Mouse (Mus musculus): ENCODE results near the gene Tbc1d9. TPM values are rescaled to one million over a fixed set of nuclear protein-coding genes. Genes with fewer than 3 reads are reported as not detected.

The Tbc1d9 gene
- total and polyA plus RNA-seq, 2 experiments from 2014 or later = 18.6 to 135 TPM

DNA sequence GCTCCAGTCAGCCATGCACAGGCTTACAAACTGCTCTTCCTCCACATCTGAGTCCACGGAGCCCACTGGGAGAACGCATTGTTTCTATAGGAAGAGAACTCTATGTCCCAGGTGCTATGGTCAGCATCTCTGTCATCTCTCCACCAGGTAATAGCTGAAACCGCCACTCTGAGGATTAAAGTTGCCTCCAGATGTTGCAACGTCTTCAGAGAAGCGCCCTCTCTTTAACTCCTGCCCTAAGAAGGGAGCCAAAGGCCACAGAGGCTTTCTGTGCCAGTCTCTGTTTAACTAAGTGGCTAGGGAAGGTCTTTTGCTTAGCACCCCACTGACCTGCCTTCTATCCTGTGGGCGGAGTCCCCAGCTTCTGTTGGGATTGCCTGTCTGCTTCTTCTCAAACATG, 85.7 kb downstream of the Tbc1d9 start:
- TF ChIP-seq CTCF (IDR thresholded peaks at IDR 0.05) = no peak
- Histone ChIP-seq H3K9ac (replicated peaks; ENCODE audit: low read length, poor library complexity, severe bottlenecking) (no peak overlapping the region), H3K36me3 (ENCODE audit: insufficient read depth, low read length) (peaks cover 33% of the 10 kb centered on the region), H3K27ac (ENCODE audit: low read depth, low read length) (no peak overlapping the region), H3K27me3 (ENCODE audit: insufficient read depth, low read length) (no peaks in the 10 kb centered on the region), H3K9me3 (ENCODE audit: low read length) (no peaks in the 10 kb centered on the region), H3K4me2 (ENCODE audit: low read depth, low read length, poor library complexity, severe bottlenecking) (no peak overlapping the region), H3K4me1 (ENCODE audit: insufficient read depth, low read length) (no peaks in the 10 kb centered on the region), H3K4me3 (ENCODE audit: low read depth, low read length) (no peak overlapping the region)
- DNase-seq (ENCODE audit: low spot score) = no peak
- WGBS = 83% methylated on average over 6 of the region's 6 CpGs
- ATAC-seq (ENCODE audit: low FRiP score) = no peak

GRCm38 (mm10) chr8:83251362-83252246, 86.5 kb downstream of the Tbc1d9 start:
- H3K9ac ChIP-seq (replicated peaks; ENCODE audit: low read length, poor library complexity, severe bottlenecking) = no peak overlapping the region
- no peak overlapping the region for H3K4me2 ChIP-seq (ENCODE audit: low read depth, low read length, poor library complexity, severe bottlenecking)
- WGBS = 42% methylated on average over 14 of the region's 14 CpGs
- no peaks in the 10 kb centered on the region for H3K9me3 ChIP-seq (ENCODE audit: low read length)
- no peak overlapping the region for H3K27ac ChIP-seq (ENCODE audit: low read depth, low read length)
- peaks cover 37% of the 10 kb centered on the region for H3K36me3 ChIP-seq (ENCODE audit: insufficient read depth, low read length)
- no peak for TF ChIP-seq CTCF (IDR thresholded peaks at IDR 0.05)
- H3K4me3 ChIP-seq (ENCODE audit: low read depth, low read length) = no peak overlapping the region
- H3K4me1 ChIP-seq (ENCODE audit: insufficient read depth, low read length) = no peaks in the 10 kb centered on the region
- H3K27me3 ChIP-seq (ENCODE audit: insufficient read depth, low read length) = no peaks in the 10 kb centered on the region
- no peak for ATAC-seq (ENCODE audit: low FRiP score)
- DNase-seq (ENCODE audit: low spot score) = no peak

DNA sequence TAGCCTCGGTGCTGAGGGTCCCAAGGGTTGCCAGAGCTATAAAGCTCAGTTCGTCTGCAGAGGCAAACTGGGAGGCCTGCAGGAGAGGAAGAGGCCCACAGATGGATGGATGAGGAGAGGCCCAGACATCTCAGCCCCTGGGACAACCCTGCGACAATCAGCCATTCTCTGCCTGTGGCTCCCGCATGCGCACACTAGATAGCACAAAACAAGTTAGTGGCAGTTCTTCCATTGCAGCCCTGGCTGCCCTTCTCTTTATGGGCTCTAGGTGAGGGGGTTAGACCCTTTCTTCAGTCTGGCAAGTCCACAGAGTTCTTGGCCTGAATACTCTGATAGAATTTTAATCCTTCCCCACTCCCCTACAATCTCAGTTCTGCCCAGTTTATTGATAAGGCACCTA, 87.6 kb downstream of the Tbc1d9 start:
- Histone ChIP-seq H3K9me3 (ENCODE audit: low read length) (no peaks in the 10 kb centered on the region), H3K4me1 (ENCODE audit: insufficient read depth, low read length) (no peaks in the 10 kb centered on the region), H3K27me3 (ENCODE audit: insufficient read depth, low read length) (no peaks in the 10 kb centered on the region), H3K9ac (replicated peaks; ENCODE audit: low read length, poor library complexity, severe bottlenecking) (no peak overlapping the region), H3K27ac (ENCODE audit: low read depth, low read length) (no peak overlapping the region), H3K4me3 (ENCODE audit: low read depth, low read length) (no peak overlapping the region), H3K36me3 (ENCODE audit: insufficient read depth, low read length) (peaks cover 39% of the 10 kb centered on the region), H3K4me2 (ENCODE audit: low read depth, low read length, poor library complexity, severe bottlenecking) (no peak overlapping the region)
- no peak for ATAC-seq (ENCODE audit: low FRiP score)
- no peak for DNase-seq (ENCODE audit: low spot score)
- TF ChIP-seq CTCF (IDR thresholded peaks at IDR 0.05) = no peak
- 78% methylated on average over 5 of the region's 5 CpGs for WGBS

DNA sequence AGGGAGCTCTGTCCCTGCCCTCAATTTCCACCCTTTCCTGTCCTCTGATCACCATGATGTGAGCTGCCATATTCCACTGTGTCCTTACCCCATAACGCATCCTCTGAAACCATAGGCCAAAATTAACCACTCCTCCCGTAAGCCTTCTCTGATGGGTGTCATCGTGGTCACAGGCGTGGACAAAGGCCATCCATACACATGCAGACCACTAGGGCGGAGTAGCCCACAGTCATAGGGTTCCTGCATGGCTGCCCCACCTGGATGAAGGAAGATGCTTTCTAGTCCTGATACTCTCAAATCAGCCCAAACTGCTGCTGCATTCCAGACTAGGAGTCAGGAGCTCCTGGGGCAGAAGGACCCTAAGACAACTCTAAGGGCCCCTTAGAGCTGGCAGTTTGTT, 92.5 kb downstream of the Tbc1d9 start:
- no peak overlapping the region for H3K9ac ChIP-seq (replicated peaks; ENCODE audit: low read length, poor library complexity, severe bottlenecking)
- H3K36me3 ChIP-seq (ENCODE audit: insufficient read depth, low read length) = peaks cover 51% of the 10 kb centered on the region
- WGBS = 94% methylated on average over 5 of the region's 5 CpGs

GRCm38 (mm10) chr8:83260418-83261215, 95.5 kb downstream of the Tbc1d9 start:
- Histone ChIP-seq H3K9ac (replicated peaks; ENCODE audit: low read length, poor library complexity, severe bottlenecking) (no peak overlapping the region), H3K36me3 (ENCODE audit: insufficient read depth, low read length) (peaks cover 34% of the 10 kb centered on the region)

More for the DNA sequence above, 92.5 kb downstream of the Tbc1d9 start:
- Histone ChIP-seq H3K4me3 (ENCODE audit: low read depth, low read length) (no peak overlapping the region), H3K27ac (ENCODE audit: low read depth, low read length) (no peak overlapping the region), H3K4me1 (ENCODE audit: insufficient read depth, low read length) (no peaks in the 10 kb centered on the region), H3K4me2 (ENCODE audit: low read depth, low read length, poor library complexity, severe bottlenecking) (no peak overlapping the region), H3K27me3 (ENCODE audit: insufficient read depth, low read length) (no peaks in the 10 kb centered on the region), H3K9me3 (ENCODE audit: low read length) (no peaks in the 10 kb centered on the region)
- no peak for TF ChIP-seq CTCF (IDR thresholded peaks at IDR 0.05)
- ATAC-seq (ENCODE audit: low FRiP score) = no peak
- no peak for DNase-seq (ENCODE audit: low spot score)

More at GRCm38 (mm10) chr8:83260418-83261215, 95.5 kb downstream of the Tbc1d9 start:
- Histone ChIP-seq H3K27ac (ENCODE audit: low read depth, low read length) (no peak overlapping the region), H3K4me3 (ENCODE audit: low read depth, low read length) (no peak overlapping the region), H3K9me3 (ENCODE audit: low read length) (no peaks in the 10 kb centered on the region), H3K4me2 (ENCODE audit: low read depth, low read length, poor library complexity, severe bottlenecking) (no peak overlapping the region), H3K27me3 (ENCODE audit: insufficient read depth, low read length) (no peaks in the 10 kb centered on the region), H3K4me1 (ENCODE audit: insufficient read depth, low read length) (no peaks in the 10 kb centered on the region)
- ATAC-seq (ENCODE audit: low FRiP score) = peak; percentile 85; the same call in 1 of the 2 replicates
- WGBS = 71% methylated on average over 16 of the region's 16 CpGs
- DNase-seq (ENCODE audit: low spot score) = peak; percentile 71
- peak; percentile 89 for TF ChIP-seq CTCF (IDR thresholded peaks at IDR 0.05)

All from midbrain, postnatal 0 days (tissue).